ENCODE assay signal across 7 mouse cellular contexts in the genomic region with DNA sequence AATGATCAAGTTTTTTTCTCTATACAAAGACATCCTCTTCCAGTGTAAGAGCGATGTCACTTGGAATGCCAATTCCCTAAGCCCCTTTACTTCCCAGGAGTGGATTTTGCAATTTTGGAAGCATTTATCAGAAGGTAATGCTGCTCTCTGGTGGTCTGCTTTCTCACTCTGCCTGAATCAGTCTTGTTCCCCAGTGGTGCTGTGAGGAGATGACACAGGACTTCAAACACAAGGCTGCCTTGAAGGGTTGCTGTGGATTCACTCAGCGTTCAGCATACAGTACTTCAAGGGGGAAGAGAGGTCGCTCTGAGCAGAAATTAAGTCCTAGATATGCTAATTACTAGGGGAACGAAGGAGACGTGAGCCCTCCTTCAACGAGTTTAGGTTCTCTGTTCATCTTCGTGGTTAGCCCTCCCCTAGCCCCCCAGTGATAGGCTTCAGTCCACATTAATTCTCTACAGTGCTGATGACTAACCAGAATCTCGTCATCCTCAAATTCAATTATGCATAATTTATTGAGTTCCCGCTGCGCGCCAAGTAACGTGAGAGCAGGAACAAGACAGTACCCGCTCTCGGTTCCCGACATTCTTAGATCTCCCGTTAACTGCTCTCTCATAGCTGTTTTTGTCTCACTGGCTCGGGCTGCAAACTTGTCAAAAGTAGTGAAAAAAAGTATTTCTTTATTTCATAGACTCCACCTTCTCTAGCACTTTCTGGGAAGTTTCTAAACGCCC. TPM values are rescaled to one million over a fixed set of nuclear protein-coding genes. Genes with fewer than 3 reads are reported as not detected.
DNase-seq lines count a peak whose midpoint lies in the region; ATAC-seq lines count a peak whose summit lies in the region.

No protein-coding gene starts in this region.

- peak overlapping the region; percentile 8; the same call in 1 of the 2 replicates for H3K9ac ChIP-seq in lung, embryonic 16.5 days (ENCODE audit: low read length)
- H3K9ac ChIP-seq in embryonic facial prominence, embryonic 12.5 days: no peak overlapping the region
- H3K9ac ChIP-seq in intestine, embryonic 14.5 days (ENCODE audit: low read length): peak overlapping the region; percentile 38
- peak overlapping the region; percentile 24 for H3K9ac ChIP-seq in midbrain, embryonic 12.5 days (replicated peaks)

- no peak for DNase-seq in lung, postnatal 14 days
- peak; percentile 18 for DNase-seq in adipocyte (ENCODE audit: low spot score)
- DNase-seq in intestine, embryonic 14.5 days (ENCODE audit: low spot score): peak; percentile 63
- DNase-seq in spleen, postnatal 4 days (ENCODE audit: low spot score in 2 of 2): no peak

- peak; percentile 44 for ATAC-seq in lung, embryonic 16.5 days (ENCODE audit: low read depth)
- ATAC-seq in embryonic facial prominence, embryonic 12.5 days (ENCODE audit: insufficient number of reproducible peaks, insufficient read depth, low FRiP score, low TSS enrichment): no peak
- peak; percentile 66 for ATAC-seq in intestine, embryonic 14.5 days (replicated peaks; ENCODE audit: low FRiP score, low TSS enrichment, low read depth)
- ATAC-seq in midbrain, embryonic 12.5 days (ENCODE audit: low FRiP score, low read depth): peak; percentile 70

- no peak overlapping the region for H3K27ac ChIP-seq in lung, embryonic 16.5 days (ENCODE audit: low read length)
- H3K27ac ChIP-seq in embryonic facial prominence, embryonic 12.5 days: no peak overlapping the region
- no peak overlapping the region for H3K27ac ChIP-seq in intestine, embryonic 14.5 days (ENCODE audit: low read depth)
- H3K27ac ChIP-seq in midbrain, embryonic 12.5 days (replicated peaks): no peak overlapping the region

- WGBS in lung, embryonic 16.5 days: 4% methylated on average over 18 of the region's 18 CpGs
- 6% methylated on average over 18 of the region's 18 CpGs for WGBS in embryonic facial prominence, embryonic 12.5 days
- 4% methylated on average over 18 of the region's 18 CpGs for WGBS in intestine, embryonic 14.5 days
- 6% methylated on average over 18 of the region's 18 CpGs for WGBS in midbrain, embryonic 12.5 days

- H3K4me3 ChIP-seq in lung, embryonic 16.5 days (ENCODE audit: low read length): peak overlapping the region; percentile 51
- peak overlapping the region; percentile 41 for H3K4me3 ChIP-seq in embryonic facial prominence, embryonic 12.5 days
- peak overlapping the region; percentile 47 for H3K4me3 ChIP-seq in intestine, embryonic 14.5 days (ENCODE audit: low read depth, low read length)
- peak overlapping the region; percentile 45 for H3K4me3 ChIP-seq in midbrain, embryonic 12.5 days

- H3K4me2 ChIP-seq in lung, embryonic 16.5 days (ENCODE audit: low read depth, low read length): peak overlapping the region; percentile 84
- peak overlapping the region; percentile 65 for H3K4me2 ChIP-seq in embryonic facial prominence, embryonic 12.5 days (replicated peaks)
- peak overlapping the region; percentile 94 for H3K4me2 ChIP-seq in intestine, embryonic 14.5 days (ENCODE audit: low read length)
- peak overlapping the region; percentile 83 for H3K4me2 ChIP-seq in midbrain, embryonic 12.5 days (replicated peaks)

- peaks cover 3% of the 10 kb centered on the region for H3K4me1 ChIP-seq in lung, embryonic 16.5 days (replicated peaks; ENCODE audit: control insufficient read depth, insufficient read depth, low read length)
- H3K4me1 ChIP-seq in embryonic facial prominence, embryonic 12.5 days: peaks cover 6% of the 10 kb centered on the region; the same call in 1 of the 2 replicates
- no peaks in the 10 kb centered on the region for H3K4me1 ChIP-seq in intestine, embryonic 14.5 days (replicated peaks; ENCODE audit: control insufficient read depth, insufficient read depth, low read length)
- peaks cover 5% of the 10 kb centered on the region; the same call in 1 of the 2 replicates for H3K4me1 ChIP-seq in midbrain, embryonic 12.5 days

- H3K9me3 ChIP-seq in lung, embryonic 16.5 days (ENCODE audit: control insufficient read depth, low read length): no peaks in the 10 kb centered on the region
- 0 out of 2 replicates have a peak, but pooled peaks cover 6% of the 10 kb centered on the region for H3K9me3 ChIP-seq in embryonic facial prominence, embryonic 12.5 days
- no peaks in the 10 kb centered on the region for H3K9me3 ChIP-seq in intestine, embryonic 14.5 days (ENCODE audit: control insufficient read depth, low read length)
- H3K9me3 ChIP-seq in midbrain, embryonic 12.5 days: no peaks in the 10 kb centered on the region

- H3K36me3 ChIP-seq in lung, embryonic 16.5 days (ENCODE audit: control insufficient read depth, insufficient read depth, low read length): no peaks in the 10 kb centered on the region
- H3K36me3 ChIP-seq in embryonic facial prominence, embryonic 12.5 days: no peaks in the 10 kb centered on the region
- H3K36me3 ChIP-seq in intestine, embryonic 14.5 days (ENCODE audit: control insufficient read depth, insufficient read depth, low read length): no peaks in the 10 kb centered on the region
- H3K36me3 ChIP-seq in midbrain, embryonic 12.5 days: no peaks in the 10 kb centered on the region

- 0 out of 2 replicates have a peak, but pooled peaks cover 2% of the 10 kb centered on the region for H3K27me3 ChIP-seq in lung, embryonic 16.5 days (ENCODE audit: control insufficient read depth, insufficient read depth, low read depth, low read length)
- H3K27me3 ChIP-seq in embryonic facial prominence, embryonic 12.5 days: 0 out of 2 replicates have a peak, but pooled peaks cover 4% of the 10 kb centered on the region
- H3K27me3 ChIP-seq in intestine, embryonic 14.5 days (replicated peaks; ENCODE audit: control insufficient read depth, insufficient read depth, low read length): no peaks in the 10 kb centered on the region
- peaks cover 5% of the 10 kb centered on the region; the same call in 1 of the 2 replicates for H3K27me3 ChIP-seq in midbrain, embryonic 12.5 days

RNA-seq across cellular contexts. Expression of gene Wdr63, which starts 0.6 kb away (rescaled TPM):
- polyA plus RNA-seq in lung, embryonic 16.5 days (2015; fragmentation: Nextera tagmentation; extraction: Ambion mirVana): 3.5 and 3.6 TPM in 2 replicates
- 0.14 and 0.17 TPM in 2 replicates for polyA plus RNA-seq in embryonic facial prominence, embryonic 12.5 days (2016; fragmentation: Nextera tagmentation; extraction: Ambion mirVana)
- polyA plus RNA-seq in intestine, embryonic 14.5 days (2014; fragmentation: Nextera tagmentation; extraction: Ambion mirVana): 0.17 TPM in 1 of 2 replicates, not detected in the other
- polyA plus RNA-seq in midbrain, embryonic 12.5 days (2016; fragmentation: Nextera tagmentation; extraction: Ambion mirVana): 0.18 and 0.34 TPM in 2 replicates

RNA-seq across cellular contexts. Expression of gene Mcoln3, which starts 10.0 kb away (rescaled TPM):
- polyA plus RNA-seq in lung, embryonic 16.5 days (2015; fragmentation: Nextera tagmentation; extraction: Ambion mirVana): 0.69 and 0.75 TPM in 2 replicates
- 5.3 and 5.8 TPM in 2 replicates for polyA plus RNA-seq in embryonic facial prominence, embryonic 12.5 days (2016; fragmentation: Nextera tagmentation; extraction: Ambion mirVana)
- polyA plus RNA-seq in intestine, embryonic 14.5 days (2014; fragmentation: Nextera tagmentation; extraction: Ambion mirVana): 5.8 and 7.1 TPM in 2 replicates
- 1.9 and 2.5 TPM in 2 replicates for polyA plus RNA-seq in midbrain, embryonic 12.5 days (2016; fragmentation: Nextera tagmentation; extraction: Ambion mirVana)

RNA-seq across cellular contexts. Expression of gene Mcoln2, which starts 42.4 kb away (rescaled TPM):
- polyA plus RNA-seq in lung, embryonic 16.5 days (2015; fragmentation: Nextera tagmentation; extraction: Ambion mirVana): 0.75 and 1.1 TPM in 2 replicates
- polyA plus RNA-seq in embryonic facial prominence, embryonic 12.5 days (2016; fragmentation: Nextera tagmentation; extraction: Ambion mirVana): 0.27 and 0.88 TPM in 2 replicates
- 4.1 and 4.2 TPM in 2 replicates for polyA plus RNA-seq in intestine, embryonic 14.5 days (2014; fragmentation: Nextera tagmentation; extraction: Ambion mirVana)
- 0.24 and 0.26 TPM in 2 replicates for polyA plus RNA-seq in midbrain, embryonic 12.5 days (2016; fragmentation: Nextera tagmentation; extraction: Ambion mirVana)

Comparison
In these comparisons a context has a peak if more than half of its experiments do, and no peak if none do; other contexts are left out.
1. DNase-seq: peak in adipocyte (single experiment) and intestine, embryonic 14.5 days (single experiment); none in lung, postnatal 14 days (single experiment) and spleen, postnatal 4 days (0 of 2).
2. Peak in every context shown above with its lines, with median percentiles within 50 percentile points of each other: H3K4me2 ChIP-seq and H3K4me3 ChIP-seq.